Mouse (Mus musculus) intestine, embryonic 16.5 days (tissue): ENCODE data around the gene Ttc12. TPM values are rescaled to one million over a fixed set of nuclear protein-coding genes. Genes with fewer than 3 reads are reported as not detected.

Experiments used
- ATAC-seq: fragments of 200-750 bp; cut with Nextera tagmentation; 2 replicates; pipeline ENCODE4 v1.8.0; 2017; ENCODE audit warnings: moderate TSS enrichment, moderate library complexity
- H3K27ac ChIP-seq: fragments of 300-500 bp; sonication (generic); 2 replicates; pipeline ENCODE4 v1.5.1; 2014; ENCODE audit warnings: mild to moderate bottlenecking, low read length
- H3K27me3 ChIP-seq: fragments of 300-500 bp; sonication (generic); replicated peaks from 2 replicates; pipeline ENCODE4 v1.6.1; 2014; ENCODE audit warnings: low read length, control low read depth, mixed read lengths; ENCODE audit not compliant: control insufficient read depth, insufficient read depth
- H3K36me3 ChIP-seq: fragments of 300-500 bp; sonication (generic); 2 replicates; pipeline ENCODE4 v1.6.1; 2014; ENCODE audit warnings: low read length, control low read depth; ENCODE audit not compliant: control insufficient read depth, insufficient read depth
- H3K4me1 ChIP-seq: fragments of 300-500 bp; sonication (generic); 2 replicates; pipeline ENCODE4 v1.6.1; 2014; ENCODE audit warnings: low read length, control low read depth, mixed read lengths; ENCODE audit not compliant: control insufficient read depth, insufficient read depth
- H3K4me2 ChIP-seq: fragments of 300-500 bp; sonication (generic); 2 replicates; pipeline ENCODE4 v1.6.1; 2014; ENCODE audit warnings: low read depth, low read length, control low read depth
- H3K4me3 ChIP-seq: fragments of 300-500 bp; sonication (generic); 2 replicates; pipeline ENCODE4 v1.5.1; 2014; ENCODE audit warnings: mild to moderate bottlenecking, low read length
- H3K9ac ChIP-seq: fragments of 300-500 bp; sonication (generic); 2 replicates; pipeline ENCODE4 v1.6.1; 2014; ENCODE audit warnings: low read depth, low read length
- H3K9me3 ChIP-seq: fragments of 300-500 bp; sonication (generic); 2 replicates; pipeline ENCODE4 v1.6.1; 2016; ENCODE audit warnings: low read length, control low read depth; ENCODE audit not compliant: control insufficient read depth
- WGBS: fragments of 180-500 bp; shearing (Covaris S2); extraction: QIAGEN DNeasy Blood & Tissue Kit; methylation state at CpG from one replicate; pipeline ENCODE4 v1.1.7; 2014; 5-methylcytosine and 5-hydroxymethylcytosine counted together
- polyA plus RNA-seq: library from polyadenylated mRNA; unstranded; fragments of >200 nt; fragmentation: Nextera tagmentation; extraction: Ambion mirVana; gene quantifications from 2 replicates; pipeline ENCODE4 v1.2.1, GENCODE M21; 2015

The Ttc12 gene
- polyA plus RNA-seq, 1 experiment from 2014 or later, result 0.87 TPM

- H3K4me2 ChIP-seq, result no peak overlapping the region
- H3K4me3 ChIP-seq, result no peak overlapping the region
- H3K9ac ChIP-seq, result no peak overlapping the region
- H3K36me3 ChIP-seq, result no peaks in the 10 kb centered on the region
- no peaks in the 10 kb centered on the region for H3K27me3 ChIP-seq
- 68% methylated on average over 8 of the region's 8 CpGs for WGBS
- H3K9me3 ChIP-seq, result no peaks in the 10 kb centered on the region
- H3K4me1 ChIP-seq, result no peaks in the 10 kb centered on the region
- no peak for ATAC-seq
- H3K27ac ChIP-seq, result no peak overlapping the region
Observed at GRCm38 (mm10) chr9:49527340-49527739, 41.3 kb upstream of the Ttc12 start.

DNA sequence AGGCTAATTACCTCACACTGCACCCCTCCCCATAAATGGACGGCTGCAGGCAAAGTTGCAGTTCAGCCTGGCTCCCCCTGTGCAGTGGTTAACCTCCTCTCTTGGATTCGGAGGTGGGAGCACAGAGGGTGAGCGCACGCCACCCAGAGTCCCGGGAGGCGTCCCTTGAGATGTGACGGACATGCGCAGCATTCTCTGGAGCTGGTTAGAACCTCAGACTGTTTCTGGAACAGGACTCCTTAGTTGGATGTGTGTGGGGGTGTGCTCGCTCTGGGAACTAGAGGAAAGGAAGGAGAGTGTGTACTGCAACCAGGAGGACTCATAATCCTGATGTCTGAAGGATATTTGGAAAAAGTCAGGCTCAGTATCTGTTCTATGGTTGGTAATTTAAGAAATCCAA is 38.7 kb upstream of the Ttc12 start:
- no peaks in the 10 kb centered on the region for H3K36me3 ChIP-seq
- no peak overlapping the region for H3K4me3 ChIP-seq
- WGBS, result 82% methylated on average over 9 of the region's 9 CpGs
- no peaks in the 10 kb centered on the region for H3K4me1 ChIP-seq
- no peaks in the 10 kb centered on the region for H3K27me3 ChIP-seq
- no peak overlapping the region for H3K9ac ChIP-seq
- H3K9me3 ChIP-seq, result no peaks in the 10 kb centered on the region
- no peak overlapping the region for H3K27ac ChIP-seq
- H3K4me2 ChIP-seq, result no peak overlapping the region
- no peak for ATAC-seq

- Histone ChIP-seq H3K36me3 (no peaks in the 10 kb centered on the region), H3K4me3 (no peak overlapping the region), H3K4me1 (no peaks in the 10 kb centered on the region), H3K27ac (no peak overlapping the region), H3K9me3 (no peaks in the 10 kb centered on the region), H3K27me3 (no peaks in the 10 kb centered on the region), H3K4me2 (no peak overlapping the region), H3K9ac (no peak overlapping the region)
- WGBS, result 85% methylated on average over 9 of the region's 9 CpGs
- no peak for ATAC-seq
Observed at GRCm38 (mm10) chr9:49523881-49524280, 37.9 kb upstream of the Ttc12 start.

DNA sequence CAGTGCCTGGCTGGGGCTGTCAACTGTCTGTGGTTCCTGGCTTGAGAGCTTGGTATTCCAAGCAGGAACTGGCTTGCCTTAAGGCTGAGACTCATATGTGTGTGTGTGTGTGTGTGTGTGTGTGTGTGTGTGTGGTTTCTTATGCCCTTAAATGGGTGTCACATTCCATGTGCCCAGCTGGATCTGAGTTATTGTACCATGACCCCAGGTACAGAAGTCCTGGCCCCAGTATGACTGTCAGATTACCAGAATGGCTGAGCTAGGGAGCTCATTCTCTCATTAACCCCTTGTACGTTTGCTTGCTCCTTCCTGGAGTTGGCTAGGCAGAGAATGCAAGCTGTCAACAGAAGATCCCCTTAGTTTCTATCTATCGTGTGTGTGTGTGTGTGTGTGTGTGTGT is 28.3 kb upstream of the Ttc12 start:
- peak; percentile 52; the same call in 1 of the 2 replicates for ATAC-seq
- no peaks in the 10 kb centered on the region for H3K9me3 ChIP-seq
- no peaks in the 10 kb centered on the region for H3K4me1 ChIP-seq
- no peak overlapping the region for H3K27ac ChIP-seq
- H3K36me3 ChIP-seq, result no peaks in the 10 kb centered on the region; the same call in 1 of the 2 replicates
- H3K4me2 ChIP-seq, result no peak overlapping the region
- H3K27me3 ChIP-seq, result no peaks in the 10 kb centered on the region
- H3K9ac ChIP-seq, result no peak overlapping the region
- WGBS, result 73% methylated on average over 2 of the region's 2 CpGs
- no peak overlapping the region for H3K4me3 ChIP-seq

GRCm38 (mm10) chr9:49510666-49511065 is 24.6 kb upstream of the Ttc12 start:
- Histone ChIP-seq H3K27me3 (no peaks in the 10 kb centered on the region), H3K4me3 (no peak overlapping the region), H3K9me3 (no peaks in the 10 kb centered on the region), H3K27ac (no peak overlapping the region), H3K4me1 (no peaks in the 10 kb centered on the region), H3K4me2 (no peak overlapping the region), H3K9ac (no peak overlapping the region), H3K36me3 (no peaks in the 10 kb centered on the region; the same call in 1 of the 2 replicates)
- WGBS, result 95% methylated on average over 4 of the region's 4 CpGs
- no peak for ATAC-seq

DNA sequence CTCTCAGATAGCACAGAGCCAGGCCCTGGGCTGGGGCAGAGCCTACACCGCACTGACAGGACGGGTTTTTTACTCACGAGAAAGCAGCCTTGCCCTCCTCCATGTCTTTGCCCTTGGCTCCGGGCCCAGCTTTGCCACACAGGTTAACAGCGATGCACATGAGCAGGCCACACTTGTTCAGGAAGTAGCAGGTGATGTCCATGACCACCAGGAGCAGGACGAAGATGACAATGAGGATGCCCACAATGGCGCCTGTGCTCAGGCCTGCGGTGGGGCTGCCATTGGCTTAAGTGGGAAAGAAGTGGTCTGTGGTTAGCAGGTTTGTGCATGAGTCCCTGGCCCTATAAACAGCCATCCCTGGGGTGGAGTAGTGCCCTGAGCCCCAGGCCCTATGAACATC is 23.6 kb upstream of the Ttc12 start:
- H3K4me1 ChIP-seq, result no peaks in the 10 kb centered on the region
- ATAC-seq, result no peak
- no peak overlapping the region for H3K4me3 ChIP-seq
- no peak overlapping the region for H3K4me2 ChIP-seq
- no peak overlapping the region for H3K9ac ChIP-seq
- H3K9me3 ChIP-seq, result no peaks in the 10 kb centered on the region
- 90% methylated on average over 8 of the region's 8 CpGs for WGBS
- no peaks in the 10 kb centered on the region for H3K27me3 ChIP-seq
- H3K36me3 ChIP-seq, result no peaks in the 10 kb centered on the region; the same call in 1 of the 2 replicates
- no peak overlapping the region for H3K27ac ChIP-seq

DNA sequence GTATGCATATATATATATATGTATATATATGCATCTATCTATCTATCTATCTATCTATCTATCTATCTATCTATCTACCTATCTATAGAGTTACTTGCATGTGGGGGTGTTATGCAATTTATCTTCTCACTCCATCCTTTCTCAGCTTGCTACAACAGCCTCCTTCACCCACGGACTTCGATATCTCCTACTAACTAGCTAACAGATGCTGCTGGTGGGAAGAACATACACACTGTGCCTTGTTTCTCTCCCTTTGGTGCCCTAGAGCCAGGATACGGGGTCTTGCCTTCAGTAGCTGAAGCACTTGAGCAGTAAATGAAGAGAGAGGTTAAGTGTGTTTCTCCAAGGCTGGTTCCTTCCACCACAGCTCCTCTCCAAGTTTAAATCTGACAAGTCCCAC is 23.1 kb upstream of the Ttc12 start:
- H3K9me3 ChIP-seq, result no peaks in the 10 kb centered on the region
- H3K27me3 ChIP-seq, result no peaks in the 10 kb centered on the region
- H3K9ac ChIP-seq, result no peak overlapping the region
- H3K4me1 ChIP-seq, result no peaks in the 10 kb centered on the region
- H3K36me3 ChIP-seq, result no peaks in the 10 kb centered on the region; the same call in 1 of the 2 replicates
- WGBS, result 89% methylated on average over 3 of the region's 3 CpGs
- ATAC-seq, result no peak
- H3K4me3 ChIP-seq, result no peak overlapping the region
- no peak overlapping the region for H3K27ac ChIP-seq
- H3K4me2 ChIP-seq, result no peak overlapping the region

GRCm38 (mm10) chr9:49507829-49508585 is 22.0 kb upstream of the Ttc12 start:
- Histone ChIP-seq H3K4me1 (no peaks in the 10 kb centered on the region), H3K4me3 (no peak overlapping the region), H3K36me3 (no peaks in the 10 kb centered on the region; the same call in 1 of the 2 replicates), H3K4me2 (no peak overlapping the region), H3K27ac (no peak overlapping the region), H3K9ac (no peak overlapping the region), H3K9me3 (no peaks in the 10 kb centered on the region), H3K27me3 (no peaks in the 10 kb centered on the region)
- ATAC-seq, result no peak
- WGBS, result 83% methylated on average over 9 of the region's 9 CpGs

DNA sequence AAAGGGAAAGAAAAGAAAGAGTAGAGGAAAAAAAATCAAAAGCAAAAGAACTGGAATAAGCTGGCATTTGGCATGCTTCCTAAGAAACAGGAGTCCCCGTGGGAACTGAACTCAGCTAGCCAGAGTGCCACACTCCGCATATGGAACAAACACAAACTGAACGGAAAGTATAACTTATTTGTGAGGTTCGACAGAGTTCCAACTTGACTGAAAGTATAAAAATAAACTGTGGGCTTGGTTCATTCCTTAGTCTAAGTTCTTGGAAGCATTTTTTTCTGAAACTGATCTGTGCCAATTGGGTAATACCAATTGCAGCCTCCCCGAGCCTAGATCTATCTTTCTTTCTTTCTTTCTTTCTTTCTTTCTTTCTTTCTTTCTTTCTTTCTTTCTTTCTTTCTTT is 18.6 kb upstream of the Ttc12 start:
- Histone ChIP-seq H3K27ac (no peak overlapping the region), H3K27me3 (no peaks in the 10 kb centered on the region), H3K4me2 (no peak overlapping the region), H3K36me3 (no peaks in the 10 kb centered on the region; the same call in 1 of the 2 replicates), H3K9me3 (no peaks in the 10 kb centered on the region), H3K4me1 (no peaks in the 10 kb centered on the region), H3K9ac (no peak overlapping the region), H3K4me3 (no peak overlapping the region)
- no peak for ATAC-seq
- 73% methylated on average over 5 of the region's 5 CpGs for WGBS

DNA sequence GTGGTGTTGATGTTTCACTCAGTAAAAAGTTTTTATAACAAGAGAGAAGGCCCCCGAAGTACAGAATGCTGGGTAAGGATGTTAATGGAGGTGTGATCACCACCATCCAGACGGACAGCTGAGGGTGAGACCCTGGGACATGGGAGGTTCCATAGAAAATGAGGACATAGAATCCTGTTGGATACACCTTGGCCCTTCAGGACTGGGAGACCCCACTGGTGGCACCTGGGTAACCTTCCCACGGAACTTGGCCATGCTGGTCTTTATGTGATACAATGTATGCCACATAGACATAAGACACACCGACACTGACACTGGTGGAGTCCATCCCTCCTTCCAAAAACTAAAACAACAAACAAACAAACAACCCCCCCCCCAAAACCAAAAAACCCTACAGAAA is 16.2 kb upstream of the Ttc12 start:
- Histone ChIP-seq H3K9ac (no peak overlapping the region), H3K27ac (no peak overlapping the region), H3K9me3 (no peaks in the 10 kb centered on the region), H3K27me3 (no peaks in the 10 kb centered on the region), H3K4me3 (no peak overlapping the region), H3K4me2 (no peak overlapping the region), H3K36me3 (no peaks in the 10 kb centered on the region; the same call in 1 of the 2 replicates), H3K4me1 (no peaks in the 10 kb centered on the region)
- 90% methylated on average over 4 of the region's 4 CpGs for WGBS
- ATAC-seq, result no peak
